Mouse (Mus musculus) embryonic facial prominence, embryonic 14.5 days (tissue): ENCODE results near the gene Arhgap27. TPM values are rescaled to one million over a fixed set of nuclear protein-coding genes. Genes with fewer than 3 reads are reported as not detected.
A peak's percentile ranks its signal among the peaks of the same experiment; 100 is the strongest.
"Not testable (repeated sequence)": the region's sequence is repeated elsewhere in the genome, so short reads cannot be mapped to it uniquely, and the experiment has no call there.

Experiments
- ATAC-seq: fragments of 200-750 bp; cut with Nextera tagmentation; 2 replicates; pipeline ENCODE4 v1.8.0; 2017; ENCODE audit warnings: low read depth, moderate number of reproducible peaks, moderate TSS enrichment
- DNase-seq: peaks from one replicate; pipeline ENCODE4 v3.0.0-alpha.2; 2015; ENCODE audit warnings: low spot score
- H3K27ac ChIP-seq: fragments of 300-500 bp; sonication (generic); replicated peaks from 2 replicates; pipeline ENCODE4 v1.5.1; 2014; ENCODE audit warnings: low read depth, mild to moderate bottlenecking, low read length, moderate library complexity
- H3K27me3 ChIP-seq: fragments of 300-500 bp; sonication (generic); replicated peaks from 2 replicates; pipeline ENCODE4 v1.6.1; 2014; ENCODE audit warnings: low read length; ENCODE audit not compliant: control insufficient read depth, insufficient read depth
- H3K36me3 ChIP-seq: fragments of 300-500 bp; sonication (generic); 2 replicates; pipeline ENCODE4 v1.6.1; 2014; ENCODE audit warnings: low read length, mixed read lengths; ENCODE audit not compliant: control insufficient read depth, insufficient read depth
- H3K4me1 ChIP-seq: fragments of 300-500 bp; sonication (generic); 2 replicates; pipeline ENCODE4 v1.6.1; 2014; ENCODE audit warnings: antibody characterized with exemption, low read length; ENCODE audit not compliant: control insufficient read depth, insufficient read depth
- H3K4me2 ChIP-seq: fragments of 300-500 bp; sonication (generic); 2 replicates; pipeline ENCODE4 v1.6.1; 2014; ENCODE audit warnings: low read depth, mild to moderate bottlenecking, low read length, moderate library complexity, mixed read lengths
- H3K4me3 ChIP-seq: fragments of 300-500 bp; sonication (generic); 2 replicates; pipeline ENCODE4 v1.5.1; 2014; ENCODE audit warnings: low read depth, mild to moderate bottlenecking, low read length
- H3K9ac ChIP-seq: fragments of 300-500 bp; sonication (generic); 2 replicates; pipeline ENCODE4 v1.6.1; 2014; ENCODE audit warnings: low read depth, mild to moderate bottlenecking, low read length, moderate library complexity, mixed read lengths
- H3K9me3 ChIP-seq: fragments of 300-500 bp; sonication (generic); 2 replicates; pipeline ENCODE4 v1.6.1; 2016; ENCODE audit warnings: low read length; ENCODE audit not compliant: control insufficient read depth
- WGBS: fragments of 180-500 bp; shearing (Covaris S2); extraction: QIAGEN DNeasy Blood & Tissue Kit; methylation state at CpG from one replicate; pipeline ENCODE4 v1.1.7; 2014; 5-methylcytosine and 5-hydroxymethylcytosine counted together
- polyA plus RNA-seq: library from polyadenylated mRNA; unstranded; fragments of >200 nt; fragmentation: Nextera tagmentation; extraction: Ambion mirVana; gene quantifications from 2 replicates; pipeline ENCODE4 v1.2.1, GENCODE M21; 2014

The Arhgap27 gene
- polyA plus RNA-seq, 1 experiment from 2014 or later = 8.6 TPM

- no peak for DNase-seq
- Histone ChIP-seq H3K4me2 (no peak overlapping the region), H3K9me3 (no peaks in the 10 kb centered on the region), H3K36me3 (no peaks in the 10 kb centered on the region), H3K4me1 (peaks cover 21% of the 10 kb centered on the region), H3K27me3 (no peaks in the 10 kb centered on the region), H3K4me3 (no peak overlapping the region), H3K9ac (no peak overlapping the region), H3K27ac (no peak overlapping the region)
- ATAC-seq = no peak
- 84% methylated on average over 7 of the region's 7 CpGs for WGBS
Observed at GRCm38 (mm10) chr11:103294772-103295171, 68.7 kb downstream of the Arhgap27 start.

GRCm38 (mm10) chr11:103294066-103294465 lies 69.4 kb downstream of the Arhgap27 start:
- Histone ChIP-seq H3K9me3 (no peaks in the 10 kb centered on the region), H3K9ac (no peak overlapping the region), H3K4me1 (peaks cover 21% of the 10 kb centered on the region), H3K27me3 (no peaks in the 10 kb centered on the region), H3K27ac (peak overlapping the region; percentile 19; the same call in 1 of the 2 replicates), H3K4me3 (no peak overlapping the region), H3K4me2 (no peak overlapping the region), H3K36me3 (no peaks in the 10 kb centered on the region)
- ATAC-seq = no peak
- 53% methylated on average over 6 of the region's 6 CpGs for WGBS
- peak; percentile 79 for DNase-seq

- WGBS = 74% methylated on average over 5 of the region's 5 CpGs
- H3K4me2 ChIP-seq = 0 out of 2 replicates have a peak overlapping the region, but pooled peaks have one; percentile 12
- no peak overlapping the region; the same call in 1 of the 2 replicates for H3K27ac ChIP-seq
- ATAC-seq (no peak), DNase-seq (no peak)
- no peak overlapping the region for H3K4me3 ChIP-seq
- no peaks in the 10 kb centered on the region for H3K9me3 ChIP-seq
- peaks cover 30% of the 10 kb centered on the region for H3K4me1 ChIP-seq
- H3K27me3 ChIP-seq = no peaks in the 10 kb centered on the region
- H3K36me3 ChIP-seq = no peaks in the 10 kb centered on the region
- H3K9ac ChIP-seq = no peak overlapping the region
Observed at GRCm38 (mm10) chr11:103292890-103293287, 70.6 kb downstream of the Arhgap27 start.

GRCm38 (mm10) chr11:103292152-103292889 lies 71.2 kb downstream of the Arhgap27 start:
- H3K36me3 ChIP-seq = no peaks in the 10 kb centered on the region
- no peaks in the 10 kb centered on the region for H3K27me3 ChIP-seq
- H3K4me2 ChIP-seq = 0 out of 2 replicates have a peak overlapping the region, but pooled peaks have one; percentile 12
- no peak overlapping the region for H3K9ac ChIP-seq
- peak; percentile 84 for DNase-seq
- no peak overlapping the region for H3K4me3 ChIP-seq
- H3K4me1 ChIP-seq = peaks cover 30% of the 10 kb centered on the region
- WGBS = 19% methylated on average over 14 of the region's 14 CpGs
- peak overlapping the region; percentile 46; the same call in 1 of the 2 replicates for H3K27ac ChIP-seq
- ATAC-seq = peak; percentile 37; the same call in 1 of the 2 replicates
- no peaks in the 10 kb centered on the region for H3K9me3 ChIP-seq

GRCm38 (mm10) chr11:103290841-103291240 lies 72.7 kb downstream of the Arhgap27 start:
- WGBS = 87% methylated on average over 7 of the region's 7 CpGs
- not testable (repeated sequence) for DNase-seq

GRCm38 (mm10) chr11:103288291-103288963 lies 75.1 kb downstream of the Arhgap27 start:
- 50% methylated on average over 16 of the region's 16 CpGs for WGBS
- peak overlapping the region; percentile 58 for H3K27ac ChIP-seq

More at GRCm38 (mm10) chr11:103290841-103291240, 72.7 kb downstream of the Arhgap27 start:
- H3K9me3 ChIP-seq, H3K27me3 ChIP-seq, H3K4me2 ChIP-seq, H3K36me3 ChIP-seq, H3K27ac ChIP-seq, H3K4me3 ChIP-seq, H3K9ac ChIP-seq, ATAC-seq: not testable (repeated sequence)
- H3K4me1 ChIP-seq = peaks cover 34% of the 10 kb centered on the region

GRCm38 (mm10) chr11:103286910-103287309 lies 76.6 kb downstream of the Arhgap27 start:
- no peak for ATAC-seq
- no peaks in the 10 kb centered on the region for H3K36me3 ChIP-seq
- H3K9ac ChIP-seq = no peak overlapping the region
- H3K4me1 ChIP-seq = peaks cover 19% of the 10 kb centered on the region; the same call in 1 of the 2 replicates
- no peaks in the 10 kb centered on the region for H3K9me3 ChIP-seq
- WGBS = 91% methylated on average over 5 of the region's 5 CpGs
- H3K27me3 ChIP-seq = no peaks in the 10 kb centered on the region
- no peak overlapping the region for H3K27ac ChIP-seq
- H3K4me3 ChIP-seq = no peak overlapping the region
- DNase-seq = no peak
- H3K4me2 ChIP-seq = no peak overlapping the region

More at GRCm38 (mm10) chr11:103288291-103288963, 75.1 kb downstream of the Arhgap27 start:
- no peaks in the 10 kb centered on the region for H3K9me3 ChIP-seq
- H3K4me2 ChIP-seq = no peak overlapping the region
- peaks cover 31% of the 10 kb centered on the region for H3K4me1 ChIP-seq
- ATAC-seq (no peak), DNase-seq (peak; percentile 62)
- H3K36me3 ChIP-seq = no peaks in the 10 kb centered on the region
- H3K27me3 ChIP-seq = no peaks in the 10 kb centered on the region
- no peak overlapping the region for H3K4me3 ChIP-seq
- H3K9ac ChIP-seq = no peak overlapping the region

GRCm38 (mm10) chr11:103285951-103286350 lies 77.5 kb downstream of the Arhgap27 start:
- H3K4me1 ChIP-seq = peaks cover 13% of the 10 kb centered on the region; the same call in 1 of the 2 replicates
- WGBS = 29% methylated on average over 5 of the region's 6 CpGs
- no peak overlapping the region for H3K4me2 ChIP-seq
- ATAC-seq = 0 out of 2 replicates have a peak, but pooled peaks have one; percentile 41
- DNase-seq = no peak
- H3K4me3 ChIP-seq = no peak overlapping the region
- H3K27ac ChIP-seq = 0 out of 2 replicates have a peak overlapping the region, but pooled peaks have one; percentile 1
- no peak overlapping the region for H3K9ac ChIP-seq
- no peaks in the 10 kb centered on the region for H3K36me3 ChIP-seq
- no peaks in the 10 kb centered on the region for H3K27me3 ChIP-seq
- H3K9me3 ChIP-seq = no peaks in the 10 kb centered on the region
